Mouse (Mus musculus): ENCODE results near the gene Gm16223. TPM values are rescaled to one million over a fixed set of nuclear protein-coding genes. Genes with fewer than 3 reads are reported as not detected.

Gene Gm16223
- polyA plus RNA-seq, 1 experiment from 2014 or later: not detected

- no peak for TF ChIP-seq CTCF (IDR thresholded peaks at IDR 0.05; ENCODE audit: low read depth)
- no peak for TF ChIP-seq EP300 (IDR thresholded peaks at IDR 0.05; ENCODE audit: low read depth)
Observed at GRCm38 (mm10) chr5:42207456-42208122, 139.8 kb downstream of the Gm16223 start.

GRCm38 (mm10) chr5:42211554-42212338, 144.0 kb downstream of the Gm16223 start:
- Histone ChIP-seq H3K36me3 (replicated peaks; ENCODE audit: insufficient read depth, low read length) (no peaks in the 10 kb centered on the region), H3K4me2 (ENCODE audit: low read depth, low read length) (no peak overlapping the region), H3K4me1 (ENCODE audit: insufficient read depth) (no peaks in the 10 kb centered on the region), H3K9ac (replicated peaks) (no peak overlapping the region), H3K27me3 (ENCODE audit: insufficient read depth, low read length) (no peaks in the 10 kb centered on the region), H3K27ac (ENCODE audit: low read depth) (no peak overlapping the region), H3K9me3 (ENCODE audit: low read length) (no peaks in the 10 kb centered on the region), H3K4me3 (ENCODE audit: low read depth, low read length) (no peak overlapping the region)
- no peak for TF ChIP-seq CTCF (IDR thresholded peaks at IDR 0.05; ENCODE audit: low read depth)
- no peak for TF ChIP-seq EP300 (IDR thresholded peaks at IDR 0.05; ENCODE audit: low read depth)
- ATAC-seq (no peak), DNase-seq (no peak)
- WGBS (ENCODE audit: insufficient replicate concordance): 57% methylated on average over 4 of the region's 4 CpGs

More at GRCm38 (mm10) chr5:42207456-42208122, 139.8 kb downstream of the Gm16223 start:
- ATAC-seq (no peak), DNase-seq (no peak)
- Histone ChIP-seq H3K4me1 (ENCODE audit: insufficient read depth) (no peaks in the 10 kb centered on the region), H3K4me2 (ENCODE audit: low read depth, low read length) (no peak overlapping the region), H3K9me3 (ENCODE audit: low read length) (no peaks in the 10 kb centered on the region), H3K27me3 (ENCODE audit: insufficient read depth, low read length) (no peaks in the 10 kb centered on the region), H3K27ac (ENCODE audit: low read depth) (no peak overlapping the region), H3K36me3 (replicated peaks; ENCODE audit: insufficient read depth, low read length) (no peaks in the 10 kb centered on the region), H3K4me3 (ENCODE audit: low read depth, low read length) (no peak overlapping the region), H3K9ac (replicated peaks) (no peak overlapping the region)
- WGBS (ENCODE audit: insufficient replicate concordance): 82% methylated on average over 3 of the region's 3 CpGs

GRCm38 (mm10) chr5:42212353-42212752, 144.6 kb downstream of the Gm16223 start:
- Histone ChIP-seq H3K4me1 (ENCODE audit: insufficient read depth) (no peaks in the 10 kb centered on the region), H3K27ac (ENCODE audit: low read depth) (no peak overlapping the region), H3K4me2 (ENCODE audit: low read depth, low read length) (no peak overlapping the region), H3K36me3 (replicated peaks; ENCODE audit: insufficient read depth, low read length) (no peaks in the 10 kb centered on the region), H3K9me3 (ENCODE audit: low read length) (no peaks in the 10 kb centered on the region), H3K27me3 (ENCODE audit: insufficient read depth, low read length) (no peaks in the 10 kb centered on the region), H3K9ac (replicated peaks) (no peak overlapping the region), H3K4me3 (ENCODE audit: low read depth, low read length) (no peak overlapping the region)
- DNase-seq: no peak
- 73% methylated on average over 4 of the region's 4 CpGs for WGBS (ENCODE audit: insufficient replicate concordance)
- ATAC-seq: no peak
- no peak for TF ChIP-seq CTCF (IDR thresholded peaks at IDR 0.05; ENCODE audit: low read depth)
- TF ChIP-seq EP300 (IDR thresholded peaks at IDR 0.05; ENCODE audit: low read depth): no peak

GRCm38 (mm10) chr5:42224840-42225239, 157.1 kb downstream of the Gm16223 start:
- 63% methylated on average over 1 of the region's 1 CpGs for WGBS (ENCODE audit: insufficient replicate concordance)
- Histone ChIP-seq H3K4me2 (ENCODE audit: low read depth, low read length) (no peak overlapping the region), H3K36me3 (replicated peaks; ENCODE audit: insufficient read depth, low read length) (no peaks in the 10 kb centered on the region), H3K9ac (replicated peaks) (no peak overlapping the region), H3K9me3 (ENCODE audit: low read length) (no peaks in the 10 kb centered on the region), H3K27ac (ENCODE audit: low read depth) (no peak overlapping the region), H3K27me3 (ENCODE audit: insufficient read depth, low read length) (no peaks in the 10 kb centered on the region), H3K4me3 (ENCODE audit: low read depth, low read length) (no peak overlapping the region), H3K4me1 (ENCODE audit: insufficient read depth) (no peaks in the 10 kb centered on the region)
- ATAC-seq (no peak), DNase-seq (no peak)
- TF ChIP-seq EP300 (IDR thresholded peaks at IDR 0.05; ENCODE audit: low read depth): no peak
- TF ChIP-seq CTCF (IDR thresholded peaks at IDR 0.05; ENCODE audit: low read depth): no peak

GRCm38 (mm10) chr5:42228631-42229030, 160.9 kb downstream of the Gm16223 start:
- H3K36me3 ChIP-seq (replicated peaks; ENCODE audit: insufficient read depth, low read length): no peaks in the 10 kb centered on the region
- WGBS (ENCODE audit: insufficient replicate concordance): 59% methylated on average over 2 of the region's 2 CpGs
- H3K27ac ChIP-seq (ENCODE audit: low read depth): no peak overlapping the region
- H3K27me3 ChIP-seq (ENCODE audit: insufficient read depth, low read length): no peaks in the 10 kb centered on the region
- H3K9me3 ChIP-seq (ENCODE audit: low read length): no peaks in the 10 kb centered on the region
- ATAC-seq: no peak
- no peak overlapping the region for H3K9ac ChIP-seq (replicated peaks)
- H3K4me2 ChIP-seq (ENCODE audit: low read depth, low read length): no peak overlapping the region
- no peak for DNase-seq
- no peaks in the 10 kb centered on the region for H3K4me1 ChIP-seq (ENCODE audit: insufficient read depth)
- TF ChIP-seq EP300 (IDR thresholded peaks at IDR 0.05; ENCODE audit: low read depth): no peak
- no peak for TF ChIP-seq CTCF (IDR thresholded peaks at IDR 0.05; ENCODE audit: low read depth)
- no peak overlapping the region for H3K4me3 ChIP-seq (ENCODE audit: low read depth, low read length)

DNA sequence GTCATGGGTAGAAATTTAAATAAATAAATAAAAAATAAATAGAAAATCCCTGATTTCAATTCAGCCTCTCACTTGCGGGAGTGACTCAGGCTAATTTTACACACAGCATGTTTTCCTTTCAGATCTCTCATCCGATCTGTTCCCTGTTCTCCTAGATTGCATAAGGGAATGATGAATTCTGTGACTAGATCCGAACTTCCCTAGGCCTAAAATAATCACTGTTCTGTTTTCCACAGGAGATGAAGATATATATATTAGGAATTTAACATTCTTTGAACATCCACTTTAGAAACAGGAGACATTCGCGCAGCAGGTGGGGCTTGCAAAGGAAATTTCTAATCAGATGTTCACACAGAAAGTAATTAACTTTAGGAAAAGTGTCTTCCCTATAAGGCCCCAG, 171.5 kb downstream of the Gm16223 start:
- TF ChIP-seq CTCF (IDR thresholded peaks at IDR 0.05; ENCODE audit: low read depth) (no peak), EP300 (IDR thresholded peaks at IDR 0.05; ENCODE audit: low read depth) (no peak)
- no peak for ATAC-seq

More for the DNA sequence above, 171.5 kb downstream of the Gm16223 start:
- Histone ChIP-seq H3K36me3 (replicated peaks; ENCODE audit: insufficient read depth, low read length) (no peaks in the 10 kb centered on the region), H3K9ac (replicated peaks) (no peak overlapping the region), H3K9me3 (ENCODE audit: low read length) (no peaks in the 10 kb centered on the region), H3K27ac (ENCODE audit: low read depth) (no peak overlapping the region), H3K27me3 (ENCODE audit: insufficient read depth, low read length) (no peaks in the 10 kb centered on the region), H3K4me2 (ENCODE audit: low read depth, low read length) (no peak overlapping the region), H3K4me1 (ENCODE audit: insufficient read depth) (no peaks in the 10 kb centered on the region), H3K4me3 (ENCODE audit: low read depth, low read length) (no peak overlapping the region)
- no peak for DNase-seq
- WGBS (ENCODE audit: insufficient replicate concordance): 74% methylated on average over 5 of the region's 5 CpGs
